Mouse (Mus musculus): Measurements from ENCODE around the gene Ccdc57. TPM values are rescaled to one million over a fixed set of nuclear protein-coding genes. Genes with fewer than 3 reads are reported as not detected.
A peak's percentile ranks its signal among the peaks of the same experiment; 100 is the strongest.
"Not testable (repeated sequence)": the region's sequence is repeated elsewhere in the genome, so short reads cannot be mapped to it uniquely, and the experiment has no call there.

Ccdc57 gene
- total RNA-seq, 2 experiments from 2014 or later: 11.7 to 13.7 TPM

DNA sequence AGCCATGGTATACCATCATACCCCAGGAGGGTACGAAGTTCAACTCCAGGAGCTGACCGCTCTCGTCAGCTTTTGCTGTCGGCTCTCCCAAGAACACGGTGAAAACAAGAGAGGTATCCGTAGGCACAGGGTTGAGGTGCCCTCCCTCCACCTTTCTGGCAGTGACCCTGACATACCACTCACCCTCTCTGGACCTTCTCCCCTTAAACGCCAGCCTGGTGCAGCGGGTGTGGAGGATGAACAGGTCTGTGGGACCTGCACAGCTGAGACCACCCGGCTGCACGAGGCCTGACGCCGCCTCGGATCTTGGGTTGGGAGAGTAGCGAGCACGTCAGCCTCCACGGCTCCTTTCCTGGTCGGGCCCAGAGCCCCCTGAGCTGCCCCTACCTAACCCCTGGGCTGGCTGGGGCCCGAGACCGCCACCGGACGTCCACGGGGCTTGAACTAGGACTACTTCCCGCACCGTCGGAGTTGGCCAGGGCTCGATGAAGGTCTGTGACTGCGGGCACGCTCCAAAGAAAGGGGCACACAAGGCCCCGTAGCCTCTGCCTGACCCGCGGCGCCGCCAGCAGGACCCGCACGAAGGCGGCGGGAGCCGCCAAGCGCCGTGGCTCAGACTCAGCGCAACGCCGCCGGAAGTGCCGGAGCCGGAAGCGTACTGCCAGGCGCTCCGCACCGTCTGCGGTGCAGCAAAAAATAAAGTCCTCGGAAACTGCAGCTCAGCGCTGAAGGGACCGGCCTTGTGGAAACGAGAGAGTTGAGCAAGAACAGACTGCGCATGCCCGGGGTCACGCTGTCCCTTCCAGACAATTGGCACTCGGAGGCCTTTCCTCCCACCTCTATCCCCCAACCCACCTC lies 136.7 kb downstream of the Ccdc57 start, which contains the start of gene Dus1l:
Dus1l (minus strand) TSS at position 648 of the 858 bp plus-strand sequence.
- peak; percentile 97 for DNase-seq
- intact Hi-C loops (cut with DNase I): no loop called here

DNA sequence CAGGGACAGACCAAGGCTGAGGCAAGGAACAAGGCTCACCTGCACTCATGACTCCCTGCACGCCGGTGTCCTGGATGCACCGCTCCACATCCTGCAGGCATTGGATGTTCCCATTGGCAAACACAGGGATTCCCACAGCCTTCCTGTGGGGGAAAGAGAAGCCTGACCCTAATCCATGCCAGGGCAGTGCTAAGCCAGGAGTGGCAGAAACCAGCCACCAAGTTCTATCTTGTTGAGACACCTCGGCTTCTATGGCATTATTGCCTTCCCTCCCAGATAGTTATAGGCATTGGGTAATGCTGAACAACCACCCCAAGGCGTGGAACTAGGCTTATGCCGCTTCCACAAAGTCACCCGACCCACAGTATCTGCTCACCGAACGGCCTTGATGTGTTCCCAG lies 140.0 kb downstream of the Ccdc57 start:
- DNase-seq: no peak

DNA sequence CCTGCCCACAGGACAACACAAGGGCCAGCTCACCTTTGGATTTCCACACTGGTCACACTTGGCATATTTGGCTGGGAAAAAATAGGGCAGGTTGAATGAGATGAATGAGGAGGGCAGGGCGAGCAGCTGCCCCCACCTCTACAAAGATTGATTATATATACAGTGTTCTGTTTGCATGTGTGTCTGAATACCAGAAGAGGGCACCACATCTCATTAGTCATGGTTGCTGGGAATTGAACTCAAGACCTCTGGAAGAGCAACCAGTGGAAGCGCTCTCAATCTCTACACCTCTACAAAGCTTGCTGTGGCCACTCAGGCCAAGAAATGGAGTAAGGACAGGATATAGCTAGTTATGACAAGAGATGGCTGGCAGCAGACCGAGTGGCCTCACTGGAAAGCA lies 142.9 kb downstream of the Ccdc57 start:
- no peak for DNase-seq
- intact Hi-C loops (cut with DNase I): loop anchor here (10.0 kb wide), 1 partner anchor 175 kb away; the partner anchor contains the start of gene Pcyt2

More for the DNA sequence above, 140.0 kb downstream of the Ccdc57 start:
- intact Hi-C loops (cut with DNase I): no loop called here

DNA sequence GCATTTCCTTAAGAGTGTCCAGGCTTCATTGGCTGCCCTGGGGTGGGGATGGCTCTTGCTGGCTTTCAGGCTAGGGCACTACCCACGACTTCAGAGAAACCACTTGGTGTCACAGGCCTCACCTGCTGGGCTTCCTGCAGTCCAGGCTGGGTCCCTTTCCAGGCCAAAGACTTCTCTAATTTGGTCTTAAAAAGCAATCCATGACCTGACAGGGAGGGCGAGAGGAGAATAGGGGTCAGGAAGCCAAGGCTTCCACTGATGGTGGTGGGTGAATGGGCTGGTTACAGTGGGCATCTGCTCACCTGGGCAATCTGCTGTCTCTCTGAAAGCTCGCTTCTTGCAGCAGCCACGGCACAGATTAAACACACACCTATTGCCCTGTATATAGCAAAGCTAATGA lies 143.3 kb downstream of the Ccdc57 start:
- intact Hi-C loops (cut with DNase I): loop anchor here (10.0 kb wide), 1 partner anchor 175 kb away; the partner anchor contains the start of gene Pcyt2
- DNase-seq: no peak

DNA sequence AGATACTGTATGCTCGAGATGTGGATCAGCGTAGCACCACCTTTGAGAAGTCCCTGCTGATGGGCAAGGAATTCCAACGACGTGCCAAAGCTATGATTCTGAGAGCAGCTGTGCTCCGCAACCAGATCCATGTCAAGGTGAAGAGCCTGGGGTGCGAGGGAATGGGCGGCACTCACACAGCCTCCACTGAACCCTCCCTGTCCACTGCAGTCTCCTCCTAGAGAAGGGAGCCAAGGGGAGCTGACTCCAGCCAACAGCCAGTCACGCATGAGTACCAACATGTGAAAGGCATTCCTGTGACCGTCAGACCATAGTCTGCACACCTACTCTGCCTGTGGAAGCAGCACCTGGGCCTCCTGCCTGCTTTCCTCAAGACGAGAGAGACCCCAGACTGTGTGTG lies 144.2 kb downstream of the Ccdc57 start:
- not testable (repeated sequence) for DNase-seq
- intact Hi-C loops (cut with DNase I): loop anchor here (10.0 kb wide), 1 partner anchor 174 kb away; the partner anchor contains the start of gene Pcyt2

DNA sequence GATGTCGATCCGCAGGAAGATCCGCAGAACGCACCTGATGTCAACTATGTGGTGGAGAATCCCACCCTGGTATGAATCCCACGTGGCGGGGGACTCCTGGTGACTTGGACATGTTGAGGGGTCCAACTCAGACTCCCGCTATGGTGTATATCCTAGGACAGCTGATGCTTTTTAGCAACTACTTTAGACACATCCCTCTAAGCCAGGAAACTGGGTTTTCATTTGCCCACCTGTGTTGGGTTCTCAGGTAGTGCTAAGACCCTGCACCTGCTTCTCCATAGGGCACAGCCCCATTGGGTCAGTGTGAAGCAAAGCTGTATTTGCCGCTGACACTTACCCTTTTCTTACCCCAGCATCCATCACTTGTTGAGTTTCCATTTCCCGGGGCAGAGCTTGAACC lies 147.5 kb downstream of the Ccdc57 start:
- no peak for DNase-seq
- intact Hi-C loops (cut with DNase I): loop anchor here (10.0 kb wide), 1 partner anchor 170 kb away; the partner anchor contains the start of gene Pcyt2

DNA sequence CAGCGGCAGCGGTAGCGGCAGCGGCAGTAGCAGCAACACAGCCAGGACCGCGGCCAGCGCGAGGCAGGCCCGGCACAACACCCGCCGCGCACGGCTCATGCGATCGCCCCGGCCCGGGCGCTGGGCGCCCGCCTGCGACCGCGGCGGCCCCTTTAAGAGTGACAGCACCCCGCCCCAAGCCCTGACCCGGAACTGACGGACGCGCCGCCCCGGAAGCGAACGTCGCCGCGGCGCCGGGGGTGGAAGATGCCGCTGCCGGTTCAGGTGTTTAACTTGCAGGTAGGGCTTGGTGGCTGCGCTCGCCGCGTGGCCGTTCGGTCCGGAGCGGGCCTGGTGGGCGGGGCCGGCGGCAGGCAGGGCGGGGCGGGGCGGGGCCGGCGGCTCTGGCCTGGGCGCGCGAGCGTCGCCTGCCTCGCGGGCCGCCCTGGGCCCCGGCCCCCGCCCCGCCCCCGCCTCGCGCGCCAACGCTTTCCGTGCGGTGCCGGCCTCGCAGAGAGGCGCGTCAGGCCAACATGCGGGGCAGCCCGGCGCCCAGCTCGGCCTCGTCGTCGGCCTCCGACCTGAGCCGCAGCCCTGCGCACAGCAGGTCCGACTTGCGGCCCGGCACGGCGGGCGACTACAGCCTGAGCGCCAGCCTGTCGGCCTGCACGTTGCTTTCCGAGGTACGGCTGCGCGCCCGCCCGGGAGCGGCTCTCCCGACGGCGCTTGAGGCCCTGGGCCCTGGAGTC lies 148.4 kb downstream of the Ccdc57 start, which contains the start of the genes Rfng and Gps1:
Rfng (minus strand) TSS at position 144 of the 728 bp plus-strand sequence.
Gps1 (plus strand) TSS at position 209 of the 728 bp plus-strand sequence.
- peak; percentile 80 for DNase-seq
- intact Hi-C loops (cut with DNase I): loop anchor here (10.0 kb wide), 1 partner anchor 169 kb away; the partner anchor contains the start of gene Pcyt2

DNA sequence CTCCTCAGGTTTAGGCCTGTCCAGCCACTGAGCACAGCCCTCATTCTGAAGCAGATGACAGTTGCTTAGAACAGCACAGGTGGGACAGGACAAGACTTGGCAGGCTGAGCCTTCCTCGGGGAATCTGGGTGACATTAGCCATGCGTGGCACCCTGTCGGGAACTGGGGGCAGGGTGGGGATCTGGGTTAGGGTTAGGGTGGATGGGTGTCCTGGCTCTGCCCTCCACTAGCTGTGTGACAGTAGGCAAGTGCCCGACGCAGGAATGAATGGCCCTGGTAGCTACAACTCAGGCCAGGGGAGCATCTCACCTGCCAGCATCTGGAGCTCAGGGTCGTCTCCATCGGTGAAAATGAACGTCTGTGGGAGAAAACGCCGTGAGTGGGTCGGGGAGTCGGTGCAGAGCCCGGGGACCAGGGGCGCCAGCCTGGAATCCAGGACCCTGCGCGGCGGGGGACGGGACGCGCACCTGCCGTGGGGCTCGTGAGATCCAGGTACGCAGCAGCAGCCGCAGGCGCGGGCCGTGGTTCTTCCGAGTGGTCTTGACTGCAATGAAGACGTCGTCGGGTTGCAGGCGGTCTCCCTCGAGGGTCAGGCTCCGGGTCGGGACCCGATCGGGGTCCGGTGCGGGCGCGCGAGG lies 149.1 kb downstream of the Ccdc57 start:
- DNase-seq: no peak
- intact Hi-C loops (cut with DNase I): loop anchor here (10.0 kb wide), 1 partner anchor 169 kb away; the partner anchor contains the start of gene Pcyt2

DNA sequence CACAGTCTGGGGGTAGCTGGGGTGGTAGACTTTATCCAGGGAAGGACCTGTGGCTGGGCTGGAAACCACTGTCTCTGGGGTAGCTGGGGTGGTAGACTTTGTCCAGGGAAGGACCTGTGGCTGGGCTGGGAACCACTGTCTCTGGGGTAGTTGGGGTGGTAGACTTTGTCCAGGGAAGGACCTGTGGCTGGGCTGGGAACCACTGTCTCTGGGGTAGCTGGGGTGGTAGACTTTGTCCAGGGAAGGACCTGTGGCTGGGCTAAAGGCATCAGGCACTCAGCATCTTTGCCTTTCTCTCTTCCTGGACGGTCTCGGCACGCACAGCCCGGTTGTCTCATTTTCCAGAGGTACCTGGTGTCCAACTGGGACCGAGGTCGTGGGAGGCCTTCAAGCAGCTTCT lies 151.3 kb downstream of the Ccdc57 start:
- DNase-seq: not testable (repeated sequence)
- intact Hi-C loops (cut with DNase I): loop anchor here (10.0 kb wide), 1 partner anchor 167 kb away; the partner anchor contains the start of gene Pcyt2

DNA sequence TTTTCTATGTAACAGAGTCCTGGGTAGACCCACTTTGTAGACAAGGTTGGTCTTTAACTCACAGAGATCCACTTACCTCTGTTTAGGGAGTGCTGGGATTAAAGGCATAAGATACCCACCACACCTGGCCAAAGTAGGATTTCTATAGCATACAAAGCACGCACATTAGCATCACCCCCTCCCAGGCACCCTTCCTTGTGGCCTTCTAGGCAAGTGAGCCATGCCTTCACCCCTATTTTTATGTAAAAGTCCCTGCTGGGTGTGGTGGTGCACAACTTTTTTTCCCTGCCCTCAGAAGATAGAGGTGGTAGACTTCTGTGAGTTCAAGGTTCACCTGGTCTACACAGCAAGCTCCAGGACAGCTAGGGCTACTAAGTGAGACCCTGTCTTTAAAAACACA lies 152.8 kb downstream of the Ccdc57 start:
- DNase-seq: no peak
- intact Hi-C loops (cut with DNase I): loop anchor here (10.0 kb wide), 1 partner anchor 165 kb away; the partner anchor contains the start of gene Pcyt2

DNA sequence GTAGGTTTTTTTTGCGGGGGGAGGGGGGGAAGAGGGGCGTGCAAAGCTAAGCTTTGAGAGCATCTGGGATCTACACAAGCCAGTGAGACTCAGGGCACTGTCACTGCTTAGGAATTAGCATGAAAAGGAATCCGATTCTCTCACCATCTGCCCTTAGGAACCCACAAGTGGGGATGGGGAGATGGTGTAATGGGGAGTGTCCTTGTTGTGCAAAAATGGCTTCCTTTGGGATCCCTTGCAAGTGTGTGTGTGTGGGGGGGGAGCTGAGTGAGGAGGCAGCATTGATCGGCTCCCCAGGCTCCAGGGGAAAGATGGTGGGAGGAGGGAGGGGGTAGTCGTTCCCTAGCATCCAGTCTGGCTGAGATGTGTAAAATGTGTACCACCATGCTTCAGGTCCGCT lies 155.5 kb downstream of the Ccdc57 start:
- intact Hi-C loops (cut with DNase I): loop anchor here (2.0 kb wide), 1 partner anchor 56 kb away; the partner anchor contains the start of gene Rac3
- no peak for DNase-seq

Other genes with a start within 250 kb of the Ccdc57 start
- 10 to 100 TPM; 31.2 to 35.1 TPM for gene Cenpx, start 219.1 kb downstream of the Ccdc57 start, total RNA-seq (2021)
- 10 to 100 TPM; 76.4 to 78.9 TPM for gene Lrrc45, start 218.9 kb downstream of the Ccdc57 start, total RNA-seq (2021)
- 100 to 1,000 TPM; 505 to 551 TPM for gene Rac3, start 211.4 kb downstream of the Ccdc57 start, total RNA-seq (2021)
- 1 to 10 TPM; 2.5 to 3.2 TPM for gene Dcxr, start 205.6 kb downstream of the Ccdc57 start, total RNA-seq (2021)
- gene Cbr2, start 200.8 kb downstream of the Ccdc57 start, total RNA-seq (2021): 1 to 10 TPM; 2.9 to 3.0 TPM
- gene Hmga1b, start 170.1 kb downstream of the Ccdc57 start, total RNA-seq (2021): 10 to 100 TPM; 29.6 to 85.6 TPM
- gene Rfng, start 148.7 kb downstream of the Ccdc57 start, total RNA-seq (2021): 10 to 100 TPM; 82.1 to 87.1 TPM
- gene Gps1, start 148.6 kb downstream of the Ccdc57 start, total RNA-seq (2021): 100 to 1,000 TPM; 142 to 154 TPM
- gene Dus1l, start 136.5 kb downstream of the Ccdc57 start, total RNA-seq (2021): 10 to 100 TPM; 40.2 to 45.5 TPM
- 100 to 1,000 TPM; 448 to 457 TPM for gene Fasn, start 108.3 kb downstream of the Ccdc57 start, total RNA-seq (2021)
- 1 to 10 TPM; 1.4 to 3.6 TPM for gene Slc16a3, start 15.6 kb upstream of the Ccdc57 start, total RNA-seq (2021)
- gene Csnk1d, start 58.5 kb upstream of the Ccdc57 start, total RNA-seq (2021): 100 to 1,000 TPM; 137 to 141 TPM
- gene Cd7, start 106.5 kb upstream of the Ccdc57 start, total RNA-seq (2021): not detected
- not detected for gene Sectm1b, start 130.7 kb upstream of the Ccdc57 start, total RNA-seq (2021)
- under 1 TPM in 1 of 2 experiments, not detected in 1; 0.30 TPM for gene Sectm1a, start 148.3 kb upstream of the Ccdc57 start, total RNA-seq (2021)
- not detected for gene Tex19.2, start 185.8 kb upstream of the Ccdc57 start, total RNA-seq (2021)
- gene Tex19.1, start 213.3 kb upstream of the Ccdc57 start, total RNA-seq (2021): not detected
- gene Uts2r, start 227.4 kb upstream of the Ccdc57 start, total RNA-seq (2021): not detected